Mouse (Mus musculus) brain, embryonic 18.5 days (tissue): ENCODE results near the gene Cbfa2t3.
A peak's percentile ranks its signal among the peaks of the same experiment; 100 is the strongest.

Experiments used
- DNase-seq: peaks from one replicate; pipeline ENCODE4 v3.0.0-alpha.2; 2012; ENCODE audit warnings: low read depth, low spot score

Gene Cbfa2t3

DNA sequence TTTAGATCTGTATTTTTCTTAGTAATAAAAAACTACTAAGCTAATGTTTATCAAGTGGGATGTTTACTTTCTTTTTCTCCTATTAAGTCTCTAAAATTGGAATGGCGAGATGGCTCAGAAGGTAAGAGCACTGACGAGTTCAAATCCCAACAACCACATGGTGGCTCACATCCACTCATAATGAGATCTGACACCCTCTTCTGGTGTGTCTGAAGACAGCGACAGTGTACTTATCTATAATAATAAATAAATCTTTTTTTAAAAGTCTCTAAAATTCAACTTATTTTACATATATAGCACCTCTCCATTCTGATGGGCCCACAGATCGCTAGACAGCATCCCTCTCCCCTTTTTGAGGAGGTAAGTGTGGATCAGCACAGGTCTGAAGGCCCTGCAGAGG is 88.7 kb downstream of the Cbfa2t3 start:
- no peak for DNase-seq

DNA sequence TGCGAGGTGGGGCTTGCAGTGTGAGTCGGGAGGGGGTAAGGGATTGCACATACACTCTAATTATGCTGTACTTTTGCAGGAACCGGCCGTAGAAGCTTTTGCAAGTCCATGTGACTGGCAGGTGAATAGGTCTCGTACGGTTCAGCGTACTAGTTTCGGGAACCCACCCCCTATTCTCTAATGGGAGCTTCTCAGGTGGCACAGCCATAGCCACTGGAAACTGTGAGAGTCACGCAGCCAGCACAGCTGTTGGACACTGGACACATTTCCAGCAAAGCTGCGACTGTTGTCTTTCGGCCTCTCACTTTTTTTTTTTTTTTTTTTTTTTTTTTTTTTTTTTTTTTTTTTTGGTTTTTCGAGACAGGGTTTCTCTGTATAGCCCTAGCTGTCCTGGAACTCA is 92.1 kb downstream of the Cbfa2t3 start:
- DNase-seq: no peak

DNA sequence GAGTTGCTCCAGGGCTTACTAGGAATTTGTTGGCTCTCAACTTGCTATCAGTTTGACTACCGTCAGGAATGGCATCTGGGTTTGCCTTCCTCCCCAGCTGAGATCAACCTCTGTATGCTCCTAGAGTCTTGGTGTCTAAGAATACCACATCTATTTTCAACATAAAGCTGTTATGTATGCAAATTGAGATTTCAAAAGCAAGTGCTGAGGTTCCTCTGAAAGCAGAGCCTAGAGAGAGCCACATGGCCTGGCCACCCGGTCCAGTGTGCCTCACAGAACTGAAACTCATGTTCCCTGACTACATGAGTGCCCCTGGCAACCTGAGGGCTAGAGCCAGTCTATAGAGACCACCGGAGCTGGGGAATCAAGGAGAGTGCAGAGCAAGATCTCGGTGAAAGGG is 93.5 kb downstream of the Cbfa2t3 start:
- DNase-seq: no peak

GRCm38 (mm10) chr8:122604640-122605039 is 94.3 kb downstream of the Cbfa2t3 start:
- DNase-seq: no peak

DNA sequence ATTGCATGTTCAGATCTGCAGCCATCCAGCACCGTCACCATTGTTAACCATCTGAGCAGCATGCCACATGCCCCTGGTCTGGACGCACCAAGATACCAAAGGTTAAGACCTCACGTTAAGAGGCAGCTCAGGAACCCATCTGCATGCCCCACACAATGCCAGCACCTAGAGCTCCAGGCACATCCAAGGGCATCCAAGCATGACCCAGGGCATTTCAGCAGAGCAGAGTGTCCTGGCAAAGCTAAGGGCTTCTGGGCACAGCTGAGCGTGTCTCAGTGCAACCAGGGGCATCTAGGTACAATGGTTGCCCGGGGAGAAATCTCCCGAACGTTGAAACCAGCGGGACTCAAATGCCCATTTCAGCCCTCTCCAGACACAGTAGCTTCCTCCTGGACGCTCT is 98.2 kb downstream of the Cbfa2t3 start:
- no peak for DNase-seq

- DNase-seq: no peak
These were observed 102.9 kb downstream of the Cbfa2t3 start for GRCm38 (mm10) chr8:122596031-122596430.

DNA sequence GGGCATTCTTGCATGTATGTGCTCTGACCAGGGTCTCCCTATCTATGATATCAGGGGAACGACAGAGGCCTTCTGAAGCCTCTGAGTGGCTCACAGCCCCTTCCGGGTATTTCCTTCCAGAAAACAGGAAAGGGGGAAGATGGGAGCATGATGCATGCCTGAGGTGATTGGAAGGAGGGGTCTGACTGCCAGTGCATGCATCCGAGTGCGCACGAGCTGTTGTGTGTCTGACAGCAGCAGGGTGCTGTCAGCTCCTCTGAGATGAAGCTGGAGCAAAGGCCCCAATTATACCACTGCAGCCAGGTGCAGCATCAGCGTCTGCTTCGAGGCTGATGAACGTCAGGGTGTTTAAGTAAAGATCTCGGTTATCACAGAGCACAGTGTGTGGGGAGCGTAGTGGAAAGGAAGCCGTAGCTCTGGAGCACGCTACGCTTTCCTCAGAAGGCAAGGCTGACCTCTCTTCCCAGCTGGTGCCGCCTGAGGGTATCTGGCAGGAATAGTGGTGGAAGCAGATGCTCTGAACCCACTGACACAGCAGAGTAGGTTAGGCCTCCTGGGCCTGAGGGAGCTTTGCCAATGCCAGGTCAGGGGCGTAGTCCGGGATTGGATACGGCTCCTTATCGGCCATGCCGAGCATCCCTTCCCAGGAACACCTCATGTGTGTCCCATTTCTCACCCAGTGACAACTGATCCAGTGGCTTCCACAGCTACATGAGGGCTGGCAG is 105.0 kb downstream of the Cbfa2t3 start:
- DNase-seq: no peak

GRCm38 (mm10) chr8:122593240-122593639 is 105.7 kb downstream of the Cbfa2t3 start:
- DNase-seq: no peak

GRCm38 (mm10) chr8:122586749-122587148 is 112.2 kb downstream of the Cbfa2t3 start:
- DNase-seq: no peak

- no peak for DNase-seq
These were observed 112.7 kb downstream of the Cbfa2t3 start for GRCm38 (mm10) chr8:122586171-122586570.

DNA sequence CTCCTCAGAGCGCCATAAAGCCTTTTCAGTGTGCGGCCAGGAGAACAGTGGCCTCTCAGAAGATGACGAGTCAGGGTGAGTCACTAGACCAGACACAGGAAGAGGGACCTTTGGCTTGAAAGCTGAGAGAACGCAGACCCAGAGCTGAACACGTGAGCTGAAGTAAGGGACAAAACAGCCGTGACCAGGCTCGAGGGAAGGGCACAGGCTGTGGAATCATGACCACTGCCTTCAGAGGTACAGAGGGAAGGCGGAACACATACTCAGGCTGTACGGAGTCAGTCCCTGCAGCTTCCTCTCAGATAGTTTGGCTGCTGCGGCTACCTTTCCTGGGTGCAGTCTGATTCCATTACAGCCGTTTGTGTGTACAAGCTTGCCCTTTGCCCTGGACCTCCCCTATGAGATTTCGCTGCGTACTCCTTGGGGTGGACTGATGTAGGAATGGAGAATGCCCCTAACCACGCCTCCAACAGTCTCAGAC is 113.5 kb downstream of the Cbfa2t3 start:
- no peak for DNase-seq

DNA sequence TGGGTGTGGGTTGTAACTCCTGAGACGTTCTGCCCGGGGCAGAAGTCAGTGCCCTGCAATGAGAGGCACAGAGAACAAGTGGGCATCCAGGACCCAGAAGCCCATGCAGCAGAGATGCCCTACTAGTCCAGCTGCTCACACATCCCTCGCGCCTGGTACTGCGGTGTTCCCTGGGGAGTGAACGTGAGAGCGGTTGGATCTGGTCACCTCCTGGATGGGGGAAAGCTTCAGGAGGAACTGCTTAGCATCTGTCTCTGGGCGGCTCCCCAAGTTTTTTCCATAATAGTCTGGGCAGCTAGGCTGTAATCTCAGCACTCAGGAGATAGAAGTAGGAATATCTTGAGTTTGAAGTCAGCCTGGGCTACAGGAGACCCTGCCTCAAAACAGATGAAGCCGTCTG is 113.9 kb downstream of the Cbfa2t3 start:
- DNase-seq: no peak

- no peak for DNase-seq
These were observed 118.0 kb downstream of the Cbfa2t3 start for GRCm38 (mm10) chr8:122580926-122581325.

- DNase-seq: no peak
These were observed 119.7 kb downstream of the Cbfa2t3 start for GRCm38 (mm10) chr8:122579196-122579595.

DNA sequence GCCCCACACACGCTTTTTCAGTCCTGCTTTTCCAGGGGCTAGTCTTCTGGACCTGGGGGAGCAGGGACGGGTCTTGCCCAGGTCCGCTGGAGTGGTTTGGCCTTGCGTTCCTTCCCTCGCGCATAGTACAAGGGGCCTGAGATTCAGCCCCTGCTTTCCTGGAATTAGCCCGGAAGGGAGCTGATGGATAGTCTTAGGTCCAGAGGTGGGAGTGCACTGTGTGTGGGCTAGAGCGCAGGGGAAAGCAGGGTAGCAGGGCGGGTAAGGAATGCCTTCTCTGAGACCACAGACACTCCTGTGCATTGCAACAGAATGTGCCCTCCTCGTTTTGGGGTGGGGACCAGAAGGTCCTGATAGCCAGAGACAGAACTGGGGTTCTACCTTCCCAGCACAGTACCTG is 121.8 kb downstream of the Cbfa2t3 start:
- no peak for DNase-seq

GRCm38 (mm10) chr8:122576648-122577022 is 122.3 kb downstream of the Cbfa2t3 start, which contains the start of gene Aprt:
Aprt (minus strand) TSS chr8:122576909.
- DNase-seq: peak; percentile 80

GRCm38 (mm10) chr8:122575735-122576647 is 122.9 kb downstream of the Cbfa2t3 start:
- DNase-seq: no peak

GRCm38 (mm10) chr8:122575286-122575685 is 123.6 kb downstream of the Cbfa2t3 start:
- DNase-seq: no peak
